Mouse (Mus musculus): ENCODE data around the gene Rpl38. TPM values are rescaled to one million over a fixed set of nuclear protein-coding genes. Genes with fewer than 3 reads are reported as not detected.

Gene Rpl38
- polyA plus RNA-seq, 1 experiment from 2014 or later = 826 TPM

Other genes with a start within 250 kb of the Rpl38 start
- 20.6 and 24.6 TPM in 2 replicates for gene Ttyh2, start 6.9 kb downstream of the Rpl38 start, polyA plus RNA-seq (2014; fragmentation: Nextera tagmentation; extraction: Ambion mirVana)
- gene Dnaic2, start 58.9 kb downstream of the Rpl38 start, polyA plus RNA-seq (2014; fragmentation: Nextera tagmentation; extraction: Ambion mirVana) = 1.7 and 2.5 TPM in 2 replicates
- 0.65 and 1.3 TPM in 2 replicates for gene Kif19a, start 96.9 kb downstream of the Rpl38 start, polyA plus RNA-seq (2014; fragmentation: Nextera tagmentation; extraction: Ambion mirVana)
- gene Btbd17, start 127.4 kb downstream of the Rpl38 start, polyA plus RNA-seq (2014; fragmentation: Nextera tagmentation; extraction: Ambion mirVana) = 43.1 and 51.5 TPM in 2 replicates
- gene Gpr142, start 130.4 kb downstream of the Rpl38 start, polyA plus RNA-seq (2014; fragmentation: Nextera tagmentation; extraction: Ambion mirVana) = not detected in 2 replicates
- gene Gprc5c, start 182.6 kb downstream of the Rpl38 start, polyA plus RNA-seq (2014; fragmentation: Nextera tagmentation; extraction: Ambion mirVana) = 24.4 and 26.0 TPM in 2 replicates
- 0.62 and 1.0 TPM in 2 replicates for gene Cd300a, start 221.5 kb downstream of the Rpl38 start, polyA plus RNA-seq (2014; fragmentation: Nextera tagmentation; extraction: Ambion mirVana)

Measured in neural tube, embryonic 11.5 days (tissue).